Mouse (Mus musculus): ENCODE results near the gene Vgll4.

GRCm38 (mm10) chr6:114916715-114916992 is 53.1 kb downstream of the Vgll4 start:
- TF ChIP-seq GATA1 (IDR thresholded peaks at IDR 0.05; ENCODE audit: low read length) (no peak), TAL1 (IDR thresholded peaks at IDR 0.05; ENCODE audit: low read length) (no peak)

Measured in erythroblast, embryonic 14.5 days (primary cell).